Mouse (Mus musculus) thymus, adult 2 months (tissue): ENCODE measurements at regions not wholly inside any gene's neighbourhood (a gene's known extent, or its start where the extent isn't known, plus 50 kb on each side); places are given as distances from the start of the nearest gene placed in this dataset.

Experiments used
- CTCF ChIP-seq: fragments of 200-500 bp; IDR thresholded peaks from 2 replicates; pipeline ENCODE4 v1.5.1; 2012; ENCODE audit warnings: mild to moderate bottlenecking, control low read depth, low read length, moderate library complexity, borderline replicate concordance; ENCODE audit not compliant: control insufficient read depth, poor library complexity, insufficient read depth; ENCODE audit errors: extremely low read depth
- POLR2A ChIP-seq: fragments of 200-500 bp; IDR thresholded peaks from 2 replicates; pipeline ENCODE4 v1.6.1; 2012; ENCODE audit warnings: mild to moderate bottlenecking, low read length, control low read depth, moderate library complexity; ENCODE audit not compliant: control insufficient read depth, poor library complexity, insufficient read depth; ENCODE audit errors: extremely low read depth

DNA sequence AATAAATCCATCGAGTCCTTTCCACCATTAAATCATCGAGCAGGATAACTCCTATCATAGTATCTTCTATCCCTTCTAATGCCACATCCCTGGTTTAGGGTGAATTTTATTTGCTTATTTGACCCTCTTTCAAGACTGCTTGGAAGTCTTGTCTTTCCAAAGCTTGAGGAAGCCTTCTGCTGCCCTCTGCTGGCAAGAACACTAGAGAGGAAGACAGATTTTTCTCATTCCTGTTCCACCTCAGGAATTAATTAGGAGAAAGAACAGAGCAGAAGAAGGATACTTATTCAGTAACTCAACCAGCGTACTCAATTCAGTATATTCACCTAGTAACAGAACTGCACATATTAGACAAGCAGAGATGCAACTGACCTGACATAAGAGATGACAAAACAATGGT is 1005.9 kb downstream of the Basp1 start:
- TF ChIP-seq POLR2A = no peak
- no peak for TF ChIP-seq CTCF
